Mouse (Mus musculus) splenic B cell, adult 2 months (primary cell): Measurements from ENCODE around the gene Sept12.

Experiments used
- DNase-seq: peaks from one replicate; pipeline ENCODE4 v3.0.0-alpha.2; 2011; ENCODE audit warnings: low read depth, low spot score
- H3K27me3 ChIP-seq: 2 replicates; pipeline ENCODE4 v1.6.1; 2012; ENCODE audit warnings: mild to moderate bottlenecking, low read length, moderate library complexity, mixed read lengths; ENCODE audit not compliant: control insufficient read depth, poor library complexity, insufficient read depth, severe bottlenecking
- H3K36me3 ChIP-seq: 2 replicates; pipeline ENCODE4 v1.6.1; 2012; ENCODE audit warnings: mild to moderate bottlenecking, low read length, moderate library complexity, mixed read lengths; ENCODE audit not compliant: control insufficient read depth, poor library complexity, insufficient read depth, severe bottlenecking

Sept12 gene

GRCm38 (mm10) chr16:4963797-4964709 is 33.6 kb downstream of the Sept12 start, which contains the start of gene Anks3:
TSS of gene Anks3 (minus strand) at chr16:4964205.
- Histone ChIP-seq H3K36me3 (no peaks in the 10 kb centered on the region), H3K27me3 (no peaks in the 10 kb centered on the region)
- DNase-seq: peak; percentile 93

GRCm38 (mm10) chr16:4963346-4963745 is 34.3 kb downstream of the Sept12 start:
- Histone ChIP-seq H3K27me3 (no peaks in the 10 kb centered on the region), H3K36me3 (no peaks in the 10 kb centered on the region)
- no peak for DNase-seq

GRCm38 (mm10) chr16:4960260-4960659 is 37.4 kb downstream of the Sept12 start:
- no peaks in the 10 kb centered on the region for H3K27me3 ChIP-seq
- DNase-seq: no peak
- no peaks in the 10 kb centered on the region for H3K36me3 ChIP-seq

- Histone ChIP-seq H3K27me3 (no peaks in the 10 kb centered on the region), H3K36me3 (peaks cover 17% of the 10 kb centered on the region)
- no peak for DNase-seq
Observed at GRCm38 (mm10) chr16:4957446-4957845, 40.2 kb downstream of the Sept12 start.

GRCm38 (mm10) chr16:4956609-4957008 is 41.0 kb downstream of the Sept12 start:
- Histone ChIP-seq H3K27me3 (no peaks in the 10 kb centered on the region), H3K36me3 (peaks cover 18% of the 10 kb centered on the region)
- no peak for DNase-seq

GRCm38 (mm10) chr16:4947378-4947777 is 50.3 kb downstream of the Sept12 start:
- H3K36me3 ChIP-seq: peaks cover 10% of the 10 kb centered on the region; the same call in 1 of the 2 replicates
- H3K27me3 ChIP-seq: no peaks in the 10 kb centered on the region
- DNase-seq: no peak

- DNase-seq: no peak
- H3K27me3 ChIP-seq: no peaks in the 10 kb centered on the region
- H3K36me3 ChIP-seq: peaks cover 9% of the 10 kb centered on the region; the same call in 1 of the 2 replicates
Observed at GRCm38 (mm10) chr16:4946155-4946554, 51.5 kb downstream of the Sept12 start.

GRCm38 (mm10) chr16:4945415-4945814 is 52.2 kb downstream of the Sept12 start:
- no peak for DNase-seq
- Histone ChIP-seq H3K27me3 (no peaks in the 10 kb centered on the region), H3K36me3 (peaks cover 7% of the 10 kb centered on the region; the same call in 1 of the 2 replicates)

GRCm38 (mm10) chr16:4943431-4943830 is 54.2 kb downstream of the Sept12 start:
- Histone ChIP-seq H3K27me3 (no peaks in the 10 kb centered on the region), H3K36me3 (no peaks in the 10 kb centered on the region)
- DNase-seq: no peak

GRCm38 (mm10) chr16:4942868-4943267 is 54.8 kb downstream of the Sept12 start:
- no peak for DNase-seq
- no peaks in the 10 kb centered on the region for H3K36me3 ChIP-seq

GRCm38 (mm10) chr16:4941016-4941415 is 56.6 kb downstream of the Sept12 start:
- Histone ChIP-seq H3K36me3 (no peaks in the 10 kb centered on the region; the same call in 1 of the 2 replicates), H3K27me3 (no peaks in the 10 kb centered on the region)
- no peak for DNase-seq

More at GRCm38 (mm10) chr16:4942868-4943267, 54.8 kb downstream of the Sept12 start:
- no peaks in the 10 kb centered on the region for H3K27me3 ChIP-seq

GRCm38 (mm10) chr16:4940311-4940850 is 57.3 kb downstream of the Sept12 start:
- Histone ChIP-seq H3K27me3 (no peaks in the 10 kb centered on the region), H3K36me3 (no peaks in the 10 kb centered on the region; the same call in 1 of the 2 replicates)
- DNase-seq: no peak

GRCm38 (mm10) chr16:4939412-4939811 is 58.2 kb downstream of the Sept12 start:
- Histone ChIP-seq H3K27me3 (no peaks in the 10 kb centered on the region), H3K36me3 (peaks cover 2% of the 10 kb centered on the region)
- no peak for DNase-seq

GRCm38 (mm10) chr16:4938989-4939388 is 58.7 kb downstream of the Sept12 start:
- peak; percentile 96 for DNase-seq
- Histone ChIP-seq H3K27me3 (no peaks in the 10 kb centered on the region), H3K36me3 (peaks cover 5% of the 10 kb centered on the region)

GRCm38 (mm10) chr16:4938461-4938860 is 59.2 kb downstream of the Sept12 start, which contains the start of gene Nudt16l1:
TSS of gene Nudt16l1 (plus strand) at chr16:4938761.
- no peak for DNase-seq
- H3K36me3 ChIP-seq: peaks cover 6% of the 10 kb centered on the region
- no peaks in the 10 kb centered on the region for H3K27me3 ChIP-seq
